Mouse (Mus musculus): Measurements from ENCODE around the gene 4930432K21Rik. TPM values are rescaled to one million over a fixed set of nuclear protein-coding genes. Genes with fewer than 3 reads are reported as not detected.

4930432K21Rik gene
- polyA plus RNA-seq, 1 experiment from 2014 or later = 2.3 TPM

DNA sequence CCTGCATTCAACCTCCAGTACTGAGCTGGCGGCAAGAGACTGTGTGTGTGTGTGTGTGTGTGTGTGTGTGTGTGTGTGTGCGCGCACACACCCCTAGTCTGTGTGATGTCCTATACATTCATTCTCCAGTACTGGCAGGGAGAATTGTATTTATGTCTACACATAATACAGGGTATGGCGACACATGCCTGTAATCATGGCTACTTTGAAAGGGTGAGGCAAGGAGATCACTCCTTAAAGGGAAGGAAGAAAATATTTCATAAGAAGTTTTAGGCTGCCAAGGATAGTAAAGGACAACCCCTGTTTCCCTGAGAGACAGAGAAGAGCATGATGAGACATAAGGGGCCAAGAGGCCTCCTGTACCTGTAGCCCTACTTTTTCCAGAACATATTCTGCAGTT is 9.8 kb downstream of the 4930432K21Rik start:
- no peak for ATAC-seq
- WGBS = 85% methylated on average over 4 of the region's 4 CpGs
- no peak overlapping the region for H3K4me3 ChIP-seq
- H3K9ac ChIP-seq = no peak overlapping the region
- no peak overlapping the region for H3K4me2 ChIP-seq
- H3K27ac ChIP-seq = no peak overlapping the region
- H3K27me3 ChIP-seq = no peaks in the 10 kb centered on the region
- H3K4me1 ChIP-seq = no peaks in the 10 kb centered on the region
- H3K9me3 ChIP-seq (replicated peaks) = no peaks in the 10 kb centered on the region
- H3K36me3 ChIP-seq (ENCODE audit: poor library complexity, severe bottlenecking) = peaks cover 36% of the 10 kb centered on the region

- Histone ChIP-seq H3K27ac (no peak overlapping the region; the same call in 1 of the 2 replicates), H3K27me3 (no peaks in the 10 kb centered on the region), H3K36me3 (ENCODE audit: poor library complexity, severe bottlenecking) (peaks cover 44% of the 10 kb centered on the region), H3K9me3 (replicated peaks) (no peaks in the 10 kb centered on the region), H3K4me1 (no peaks in the 10 kb centered on the region), H3K9ac (no peak overlapping the region), H3K4me3 (no peak overlapping the region), H3K4me2 (no peak overlapping the region)
- 94% methylated on average over 2 of the region's 2 CpGs for WGBS
- no peak for ATAC-seq
Observed at GRCm38 (mm10) chr8:84167696-84168095, 19.9 kb downstream of the 4930432K21Rik start.

DNA sequence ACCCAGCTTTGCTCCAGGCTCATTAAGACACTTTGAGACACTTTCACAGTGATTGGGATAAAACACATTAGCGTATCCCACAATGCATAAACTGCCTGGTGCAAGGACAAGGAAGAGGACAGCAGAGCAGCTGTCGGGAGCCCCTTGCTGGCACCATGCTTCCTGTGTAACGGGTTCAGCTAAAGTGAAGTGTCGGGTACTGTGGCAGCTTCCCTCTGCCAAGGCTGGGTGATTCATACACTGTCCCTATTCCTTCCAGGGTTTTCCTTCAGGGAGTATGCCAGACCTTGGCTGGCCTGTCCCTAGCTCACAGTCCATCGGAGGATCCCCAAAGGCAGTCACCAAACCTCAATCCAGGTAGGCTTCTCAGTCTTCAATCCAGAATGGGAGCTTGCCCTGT is 22.3 kb downstream of the 4930432K21Rik start:
- H3K27ac ChIP-seq = no peak overlapping the region
- no peak for ATAC-seq
- H3K4me1 ChIP-seq = no peaks in the 10 kb centered on the region
- H3K9me3 ChIP-seq (replicated peaks) = no peaks in the 10 kb centered on the region
- no peak overlapping the region for H3K4me3 ChIP-seq
- 95% methylated on average over 5 of the region's 5 CpGs for WGBS
- H3K36me3 ChIP-seq (ENCODE audit: poor library complexity, severe bottlenecking) = peaks cover 58% of the 10 kb centered on the region
- no peaks in the 10 kb centered on the region for H3K27me3 ChIP-seq
- H3K9ac ChIP-seq = no peak overlapping the region
- no peak overlapping the region for H3K4me2 ChIP-seq

- 87% methylated on average over 6 of the region's 6 CpGs for WGBS
- H3K36me3 ChIP-seq (ENCODE audit: poor library complexity, severe bottlenecking) = peaks cover 82% of the 10 kb centered on the region
Observed at GRCm38 (mm10) chr8:84173861-84174260, 26.0 kb downstream of the 4930432K21Rik start.

GRCm38 (mm10) chr8:84176560-84176959 is 28.7 kb downstream of the 4930432K21Rik start:
- H3K9ac ChIP-seq = no peak overlapping the region
- 61% methylated on average over 3 of the region's 3 CpGs for WGBS
- no peak overlapping the region for H3K4me3 ChIP-seq
- peaks cover 70% of the 10 kb centered on the region for H3K36me3 ChIP-seq (ENCODE audit: poor library complexity, severe bottlenecking)
- no peaks in the 10 kb centered on the region for H3K27me3 ChIP-seq
- no peaks in the 10 kb centered on the region for H3K9me3 ChIP-seq (replicated peaks)
- no peak for ATAC-seq
- H3K4me1 ChIP-seq = peaks cover 46% of the 10 kb centered on the region
- H3K4me2 ChIP-seq = no peak overlapping the region
- H3K27ac ChIP-seq = no peak overlapping the region

More at GRCm38 (mm10) chr8:84173861-84174260, 26.0 kb downstream of the 4930432K21Rik start:
- H3K4me3 ChIP-seq = no peak overlapping the region
- ATAC-seq = no peak
- no peaks in the 10 kb centered on the region for H3K9me3 ChIP-seq (replicated peaks)
- peaks cover 19% of the 10 kb centered on the region for H3K4me1 ChIP-seq
- H3K4me2 ChIP-seq = no peak overlapping the region
- H3K27ac ChIP-seq = no peak overlapping the region
- H3K27me3 ChIP-seq = no peaks in the 10 kb centered on the region
- 0 out of 2 replicates have a peak overlapping the region, but pooled peaks have one; percentile 30 for H3K9ac ChIP-seq

DNA sequence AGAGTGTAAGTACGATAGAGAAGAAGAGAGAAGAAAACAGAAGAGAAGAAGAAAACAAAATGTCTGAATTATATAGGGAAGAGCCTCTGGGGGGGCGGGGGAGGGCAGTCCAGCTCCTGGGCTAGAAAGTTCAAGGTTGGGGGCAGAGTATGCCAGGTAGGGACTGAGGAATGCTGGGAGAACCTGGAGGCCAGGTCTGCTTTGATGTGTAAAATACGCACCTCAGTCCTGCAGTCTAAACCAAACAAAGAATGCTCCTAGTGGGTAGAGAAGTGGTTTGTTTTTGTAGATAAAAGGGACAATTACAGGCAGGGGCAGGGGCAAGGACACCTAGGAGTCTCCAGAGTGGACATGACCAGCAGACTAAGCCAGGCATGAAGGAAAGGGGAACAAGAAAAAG is 29.6 kb downstream of the 4930432K21Rik start:
- peaks cover 55% of the 10 kb centered on the region for H3K4me1 ChIP-seq
- H3K4me3 ChIP-seq = no peak overlapping the region
- no peak overlapping the region for H3K4me2 ChIP-seq
- H3K9me3 ChIP-seq (replicated peaks) = no peaks in the 10 kb centered on the region
- H3K27ac ChIP-seq = no peak overlapping the region
- no peak for ATAC-seq
- H3K27me3 ChIP-seq = no peaks in the 10 kb centered on the region
- 97% methylated on average over 3 of the region's 3 CpGs for WGBS
- H3K36me3 ChIP-seq (ENCODE audit: poor library complexity, severe bottlenecking) = peaks cover 61% of the 10 kb centered on the region
- H3K9ac ChIP-seq = no peak overlapping the region

DNA sequence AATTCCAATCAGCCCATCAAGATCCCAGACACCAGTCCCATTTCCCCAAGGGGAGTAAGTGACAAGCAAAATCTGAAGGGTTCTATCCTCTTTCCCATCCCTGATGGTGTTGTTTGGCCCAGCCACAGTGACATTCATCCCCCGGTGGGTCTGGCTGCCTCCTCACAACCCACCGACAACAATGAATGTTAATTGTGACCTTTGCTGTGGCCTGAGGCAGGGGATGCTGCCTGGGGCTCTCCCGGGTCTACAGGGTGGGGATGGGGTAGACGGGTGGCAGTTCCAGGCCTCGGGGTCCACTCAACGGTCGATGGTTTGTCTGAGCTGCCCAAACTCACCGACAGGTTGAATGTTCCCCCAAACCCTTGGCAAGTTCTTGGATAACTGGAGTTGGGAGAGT is 30.8 kb downstream of the 4930432K21Rik start:
- Histone ChIP-seq H3K4me2 (no peak overlapping the region), H3K36me3 (ENCODE audit: poor library complexity, severe bottlenecking) (peaks cover 50% of the 10 kb centered on the region), H3K27ac (no peak overlapping the region), H3K9ac (no peak overlapping the region), H3K27me3 (no peaks in the 10 kb centered on the region), H3K9me3 (replicated peaks) (no peaks in the 10 kb centered on the region), H3K4me1 (peaks cover 62% of the 10 kb centered on the region), H3K4me3 (no peak overlapping the region)
- 88% methylated on average over 8 of the region's 8 CpGs for WGBS
- no peak for ATAC-seq

GRCm38 (mm10) chr8:84179946-84180345 is 32.1 kb downstream of the 4930432K21Rik start:
- Histone ChIP-seq H3K27me3 (no peaks in the 10 kb centered on the region), H3K36me3 (ENCODE audit: poor library complexity, severe bottlenecking) (peaks cover 36% of the 10 kb centered on the region), H3K9ac (peak overlapping the region; percentile 74), H3K27ac (peak overlapping the region; percentile 91), H3K4me2 (peak overlapping the region; percentile 89), H3K4me1 (peaks cover 72% of the 10 kb centered on the region), H3K4me3 (peak overlapping the region; percentile 39), H3K9me3 (replicated peaks) (no peaks in the 10 kb centered on the region)
- WGBS = 0% methylated on average over 4 of the region's 4 CpGs
- ATAC-seq = peak; percentile 0; the same call in 1 of the 2 replicates

- Histone ChIP-seq H3K27ac (peak overlapping the region; percentile 91), H3K9me3 (replicated peaks) (no peaks in the 10 kb centered on the region), H3K9ac (peak overlapping the region; percentile 74), H3K4me3 (peak overlapping the region; percentile 39), H3K36me3 (ENCODE audit: poor library complexity, severe bottlenecking) (peaks cover 29% of the 10 kb centered on the region), H3K27me3 (no peaks in the 10 kb centered on the region), H3K4me2 (peak overlapping the region; percentile 89), H3K4me1 (peaks cover 72% of the 10 kb centered on the region)
- WGBS = 3% methylated on average over 16 of the region's 16 CpGs
- peak; percentile 75 for ATAC-seq
Observed at GRCm38 (mm10) chr8:84180530-84181190, 32.8 kb downstream of the 4930432K21Rik start.

DNA sequence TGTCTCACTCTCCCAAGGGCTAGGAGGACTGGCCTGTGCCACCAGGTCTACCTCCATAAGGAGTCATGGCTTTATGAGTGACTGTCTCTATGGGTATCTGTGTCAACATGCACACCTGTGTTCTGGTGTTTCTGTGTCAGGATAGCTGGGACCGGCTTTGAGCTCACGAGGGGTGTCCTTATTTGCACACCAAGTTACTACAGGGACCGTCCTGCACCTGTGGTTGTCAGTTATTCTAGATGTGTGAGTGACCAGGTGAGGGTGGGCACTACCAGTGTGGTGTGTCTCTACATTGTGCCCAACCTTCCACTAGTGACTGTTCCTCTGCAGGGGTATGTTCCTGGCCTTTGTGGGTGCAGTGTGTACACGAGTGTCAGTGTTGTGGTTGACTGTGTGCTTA is 35.0 kb downstream of the 4930432K21Rik start:
- peaks cover 71% of the 10 kb centered on the region for H3K4me1 ChIP-seq
- 43% methylated on average over 4 of the region's 4 CpGs for WGBS

GRCm38 (mm10) chr8:84183261-84184084 is 35.6 kb downstream of the 4930432K21Rik start:
- WGBS = under 1% methylated on average over 72 of the region's 87 CpGs
- peak; percentile 36 for ATAC-seq

More for the DNA sequence above, 35.0 kb downstream of the 4930432K21Rik start:
- peaks cover 15% of the 10 kb centered on the region; the same call in 1 of the 2 replicates for H3K36me3 ChIP-seq (ENCODE audit: poor library complexity, severe bottlenecking)
- H3K27ac ChIP-seq = peak overlapping the region; percentile 96
- peak overlapping the region; percentile 89 for H3K4me2 ChIP-seq
- H3K9me3 ChIP-seq (replicated peaks) = no peaks in the 10 kb centered on the region
- peak overlapping the region; percentile 81 for H3K4me3 ChIP-seq
- no peak for ATAC-seq
- H3K9ac ChIP-seq = peak overlapping the region; percentile 99
- no peaks in the 10 kb centered on the region for H3K27me3 ChIP-seq

More at GRCm38 (mm10) chr8:84183261-84184084, 35.6 kb downstream of the 4930432K21Rik start:
- Histone ChIP-seq H3K27ac (peak overlapping the region; percentile 96), H3K9me3 (replicated peaks) (no peaks in the 10 kb centered on the region), H3K27me3 (no peaks in the 10 kb centered on the region), H3K4me2 (peak overlapping the region; percentile 89), H3K36me3 (ENCODE audit: poor library complexity, severe bottlenecking) (peaks cover 9% of the 10 kb centered on the region; the same call in 1 of the 2 replicates), H3K4me3 (peak overlapping the region; percentile 81), H3K4me1 (peaks cover 65% of the 10 kb centered on the region), H3K9ac (peak overlapping the region; percentile 99)

Data from forebrain, embryonic 13.5 days (tissue).